Mouse (Mus musculus) midbrain, embryonic 13.5 days (tissue): ENCODE results near the gene Tnnt1. TPM values are rescaled to one million over a fixed set of nuclear protein-coding genes. Genes with fewer than 3 reads are reported as not detected.

Experiments used
- ATAC-seq: fragments of 200-750 bp; cut with Nextera tagmentation; 2 replicates; pipeline ENCODE4 v1.8.0; 2017; ENCODE audit warnings: mild to moderate bottlenecking, moderate TSS enrichment, moderate library complexity
- H3K27ac ChIP-seq: fragments of 300-500 bp; sonication (generic); 2 replicates; pipeline ENCODE4 v1.5.1; 2015; ENCODE audit warnings: inconsistent platforms, mild to moderate bottlenecking, moderate library complexity
- H3K27me3 ChIP-seq: fragments of 300-500 bp; sonication (generic); 2 replicates; pipeline ENCODE4 v1.6.1; 2015; ENCODE audit warnings: mild to moderate bottlenecking, inconsistent platforms
- H3K36me3 ChIP-seq: fragments of 300-500 bp; sonication (generic); 2 replicates; pipeline ENCODE4 v1.6.1; 2015; ENCODE audit warnings: mild to moderate bottlenecking, inconsistent platforms
- H3K4me1 ChIP-seq: fragments of 300-500 bp; sonication (generic); replicated peaks from 2 replicates; pipeline ENCODE4 v1.6.1; 2015; ENCODE audit warnings: inconsistent platforms
- H3K4me2 ChIP-seq: fragments of 300-500 bp; sonication (generic); replicated peaks from 2 replicates; pipeline ENCODE4 v1.6.1; 2015; ENCODE audit warnings: moderate library complexity, mild to moderate bottlenecking, inconsistent platforms
- H3K4me3 ChIP-seq: fragments of 300-500 bp; sonication (generic); replicated peaks from 2 replicates; pipeline ENCODE4 v1.5.1; 2015; ENCODE audit warnings: mild to moderate bottlenecking, inconsistent platforms
- H3K9ac ChIP-seq: fragments of 300-500 bp; sonication (generic); replicated peaks from 2 replicates; pipeline ENCODE4 v1.6.1; 2015; ENCODE audit warnings: mild to moderate bottlenecking, inconsistent platforms
- H3K9me3 ChIP-seq: fragments of 300-500 bp; sonication (generic); 2 replicates; pipeline ENCODE4 v1.6.1; 2016; ENCODE audit warnings: mild to moderate bottlenecking, inconsistent platforms
- WGBS: fragments of 180-500 bp; shearing (Covaris S2); methylation state at CpG from one replicate; pipeline ENCODE4 v1.1.7; 2015; 5-methylcytosine and 5-hydroxymethylcytosine counted together
- polyA plus RNA-seq: library from polyadenylated mRNA; unstranded; fragments of >200 nt; fragmentation: Nextera tagmentation; extraction: Ambion mirVana; gene quantifications from 2 replicates; pipeline ENCODE4 v1.2.1, GENCODE M21; 2015

The Tnnt1 gene
- polyA plus RNA-seq, 1 experiment from 2014 or later, result 6.3 TPM

GRCm38 (mm10) chr7:4482281-4482680, 33.9 kb downstream of the Tnnt1 start:
- H3K4me1 ChIP-seq, result peaks cover 24% of the 10 kb centered on the region
- no peak overlapping the region for H3K9ac ChIP-seq
- no peak for ATAC-seq
- 88% methylated on average over 12 of the region's 12 CpGs for WGBS
- H3K36me3 ChIP-seq, result peaks cover 62% of the 10 kb centered on the region
- H3K9me3 ChIP-seq, result no peaks in the 10 kb centered on the region
- H3K27me3 ChIP-seq, result peaks cover 13% of the 10 kb centered on the region; the same call in 1 of the 2 replicates
- H3K4me3 ChIP-seq, result no peak overlapping the region
- H3K4me2 ChIP-seq, result no peak overlapping the region
- no peak overlapping the region for H3K27ac ChIP-seq

- Histone ChIP-seq H3K27me3 (peaks cover 34% of the 10 kb centered on the region), H3K4me3 (no peak overlapping the region), H3K36me3 (peaks cover 40% of the 10 kb centered on the region), H3K9ac (no peak overlapping the region; the same call in 1 of the 2 replicates), H3K9me3 (no peaks in the 10 kb centered on the region), H3K4me2 (peak overlapping the region; percentile 84; the same call in 1 of the 2 replicates), H3K27ac (no peak overlapping the region), H3K4me1 (peaks cover 24% of the 10 kb centered on the region)
- WGBS, result 26% methylated on average over 6 of the region's 6 CpGs
- ATAC-seq, result no peak
Measured at GRCm38 (mm10) chr7:4479674-4480073, 36.5 kb downstream of the Tnnt1 start.

GRCm38 (mm10) chr7:4478796-4479291, 37.3 kb downstream of the Tnnt1 start:
- peak overlapping the region; percentile 84 for H3K4me2 ChIP-seq
- H3K27me3 ChIP-seq, result peaks cover 42% of the 10 kb centered on the region

GRCm38 (mm10) chr7:4478021-4478795, 38.0 kb downstream of the Tnnt1 start:
- peaks cover 24% of the 10 kb centered on the region for H3K4me1 ChIP-seq
- peak overlapping the region; percentile 67 for H3K9ac ChIP-seq
- H3K27ac ChIP-seq, result peak overlapping the region; percentile 76
- peaks cover 25% of the 10 kb centered on the region for H3K36me3 ChIP-seq
- peaks cover 49% of the 10 kb centered on the region for H3K27me3 ChIP-seq
- peak overlapping the region; percentile 47 for H3K4me3 ChIP-seq
- under 1% methylated on average over 39 of the region's 39 CpGs for WGBS
- peak; percentile 96 for ATAC-seq
- H3K4me2 ChIP-seq, result peak overlapping the region; percentile 84
- no peaks in the 10 kb centered on the region for H3K9me3 ChIP-seq

More at GRCm38 (mm10) chr7:4478796-4479291, 37.3 kb downstream of the Tnnt1 start:
- ATAC-seq, result peak; percentile 7; the same call in 1 of the 2 replicates
- H3K9me3 ChIP-seq, result no peaks in the 10 kb centered on the region
- H3K4me1 ChIP-seq, result peaks cover 24% of the 10 kb centered on the region
- peak overlapping the region; percentile 67 for H3K9ac ChIP-seq
- peaks cover 32% of the 10 kb centered on the region for H3K36me3 ChIP-seq
- H3K4me3 ChIP-seq, result peak overlapping the region; percentile 47
- peak overlapping the region; percentile 39; the same call in 1 of the 2 replicates for H3K27ac ChIP-seq
- WGBS, result 2% methylated on average over 16 of the region's 16 CpGs

- H3K4me3 ChIP-seq, result no peak overlapping the region
- H3K27me3 ChIP-seq, result peaks cover 65% of the 10 kb centered on the region
- no peak for ATAC-seq
Measured at GRCm38 (mm10) chr7:4473940-4474339, 42.2 kb downstream of the Tnnt1 start.

GRCm38 (mm10) chr7:4471179-4471555, 45.0 kb downstream of the Tnnt1 start:
- peak overlapping the region; percentile 65 for H3K9ac ChIP-seq
- H3K36me3 ChIP-seq, result no peaks in the 10 kb centered on the region
- peak overlapping the region; percentile 65 for H3K4me2 ChIP-seq
- H3K27me3 ChIP-seq, result peaks cover 54% of the 10 kb centered on the region
- peak; percentile 86 for ATAC-seq
- WGBS, result 2% methylated on average over 24 of the region's 24 CpGs
- peaks cover 15% of the 10 kb centered on the region for H3K4me1 ChIP-seq
- H3K27ac ChIP-seq, result no peak overlapping the region
- peak overlapping the region; percentile 44 for H3K4me3 ChIP-seq
- no peaks in the 10 kb centered on the region for H3K9me3 ChIP-seq

More at GRCm38 (mm10) chr7:4473940-4474339, 42.2 kb downstream of the Tnnt1 start:
- WGBS, result 9% methylated on average over 19 of the region's 19 CpGs
- Histone ChIP-seq H3K27ac (no peak overlapping the region), H3K9ac (peak overlapping the region; percentile 44; the same call in 1 of the 2 replicates), H3K4me2 (no peak overlapping the region), H3K4me1 (peaks cover 31% of the 10 kb centered on the region), H3K9me3 (no peaks in the 10 kb centered on the region), H3K36me3 (no peaks in the 10 kb centered on the region)

GRCm38 (mm10) chr7:4470275-4471178, 45.7 kb downstream of the Tnnt1 start:
- peak; percentile 72 for ATAC-seq
- peak overlapping the region; percentile 65 for H3K9ac ChIP-seq
- peak overlapping the region; percentile 44 for H3K4me3 ChIP-seq
- H3K27ac ChIP-seq, result no peak overlapping the region
- 3% methylated on average over 35 of the region's 35 CpGs for WGBS
- no peaks in the 10 kb centered on the region for H3K36me3 ChIP-seq
- peaks cover 48% of the 10 kb centered on the region for H3K27me3 ChIP-seq
- H3K9me3 ChIP-seq, result no peaks in the 10 kb centered on the region
- H3K4me1 ChIP-seq, result peaks cover 15% of the 10 kb centered on the region
- peak overlapping the region; percentile 65 for H3K4me2 ChIP-seq

- 72% methylated on average over 3 of the region's 3 CpGs for WGBS
- no peak overlapping the region for H3K9ac ChIP-seq
- no peak overlapping the region for H3K4me3 ChIP-seq
- no peak for ATAC-seq
- H3K27ac ChIP-seq, result no peak overlapping the region
- H3K9me3 ChIP-seq, result no peaks in the 10 kb centered on the region
- peaks cover 15% of the 10 kb centered on the region for H3K4me1 ChIP-seq
- H3K27me3 ChIP-seq, result peaks cover 20% of the 10 kb centered on the region
- no peaks in the 10 kb centered on the region for H3K36me3 ChIP-seq
- H3K4me2 ChIP-seq, result no peak overlapping the region
Measured at GRCm38 (mm10) chr7:4467801-4468200, 48.4 kb downstream of the Tnnt1 start.

- H3K9me3 ChIP-seq, result no peaks in the 10 kb centered on the region
- H3K4me1 ChIP-seq, result no peaks in the 10 kb centered on the region
- no peak overlapping the region for H3K4me2 ChIP-seq
- H3K27ac ChIP-seq, result no peak overlapping the region
- no peaks in the 10 kb centered on the region for H3K36me3 ChIP-seq
- no peak overlapping the region for H3K9ac ChIP-seq
- H3K27me3 ChIP-seq, result no peaks in the 10 kb centered on the region
- WGBS, result 13% methylated on average over 12 of the region's 12 CpGs
- no peak for ATAC-seq
- H3K4me3 ChIP-seq, result no peak overlapping the region
Measured at GRCm38 (mm10) chr7:4464194-4464824, 51.9 kb downstream of the Tnnt1 start.

GRCm38 (mm10) chr7:4460576-4461434, 55.4 kb downstream of the Tnnt1 start, which contains the start of gene Eps8l1:
Gene Eps8l1, plus strand, starts transcription at chr7:4460674.
- ATAC-seq, result peak; percentile 50; the same call in 1 of the 2 replicates
- 61% methylated on average over 15 of the region's 16 CpGs for WGBS
- Histone ChIP-seq H3K36me3 (no peaks in the 10 kb centered on the region), H3K4me1 (no peaks in the 10 kb centered on the region), H3K27ac (no peak within 1 kb of the TSS), H3K4me2 (peak within 1 kb of the TSS; percentile 19), H3K9me3 (no peaks in the 10 kb centered on the region), H3K27me3 (no peaks in the 10 kb centered on the region), H3K4me3 (peak within 1 kb of the TSS; percentile 27), H3K9ac (no peak within 1 kb of the TSS; the same call in 1 of the 2 replicates)
